Mouse (Mus musculus) forelimb bud, embryonic 11.5 days (tissue): ENCODE data around the gene Ttll9.

ENCODE experiments used
- DNase-seq: peaks from one replicate; pipeline ENCODE4 v3.0.0-alpha.2; 2012; ENCODE audit warnings: low read depth, low spot score

Gene Ttll9

DNA sequence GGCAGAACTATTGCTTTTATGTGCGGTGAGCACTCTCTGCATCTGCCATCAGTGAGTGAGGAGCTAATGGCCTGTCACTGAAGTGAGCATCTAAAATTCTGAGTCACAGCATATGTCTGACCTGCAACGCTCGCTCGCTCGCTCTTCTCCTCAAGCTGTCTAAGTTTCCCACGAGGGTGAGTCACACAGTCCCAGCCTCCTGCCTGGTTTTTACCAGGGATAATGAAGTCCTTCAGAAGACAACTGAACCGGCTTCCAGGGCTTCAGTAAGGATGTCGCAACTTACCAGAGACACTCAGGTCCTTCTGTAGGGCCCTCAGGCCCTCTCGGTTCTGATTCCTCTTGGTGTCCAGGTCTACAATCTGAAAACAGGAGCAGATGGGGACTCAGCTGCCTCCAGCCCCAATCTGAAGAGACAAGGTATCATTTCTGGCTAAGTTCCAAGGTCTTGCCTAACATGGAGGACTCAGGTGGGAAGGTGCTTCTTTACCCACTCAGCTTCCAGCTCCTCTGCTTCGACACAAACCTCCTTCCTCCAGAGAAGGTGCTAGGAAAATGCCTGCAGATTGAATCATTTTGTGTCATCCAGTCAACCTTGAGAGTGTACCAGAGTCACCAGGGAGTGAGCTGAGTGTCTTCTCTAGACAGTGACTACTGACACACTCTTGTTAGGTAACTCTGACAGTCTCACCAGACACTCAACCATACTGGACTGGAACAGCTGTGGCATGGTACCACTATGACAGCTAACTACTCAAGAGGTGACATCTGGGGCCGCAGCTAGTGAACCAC, 51.6 kb downstream of the Ttll9 start:
- DNase-seq, result no peak

GRCm38 (mm10) chr2:153014758-153015593, 52.7 kb downstream of the Ttll9 start, which contains the start of gene Pdrg1:
Gene Pdrg1, minus strand, starts transcription at chr2:153015427.
- DNase-seq, result peak; percentile 95

GRCm38 (mm10) chr2:153015804-153016203, 53.5 kb downstream of the Ttll9 start:
- DNase-seq, result no peak

DNA sequence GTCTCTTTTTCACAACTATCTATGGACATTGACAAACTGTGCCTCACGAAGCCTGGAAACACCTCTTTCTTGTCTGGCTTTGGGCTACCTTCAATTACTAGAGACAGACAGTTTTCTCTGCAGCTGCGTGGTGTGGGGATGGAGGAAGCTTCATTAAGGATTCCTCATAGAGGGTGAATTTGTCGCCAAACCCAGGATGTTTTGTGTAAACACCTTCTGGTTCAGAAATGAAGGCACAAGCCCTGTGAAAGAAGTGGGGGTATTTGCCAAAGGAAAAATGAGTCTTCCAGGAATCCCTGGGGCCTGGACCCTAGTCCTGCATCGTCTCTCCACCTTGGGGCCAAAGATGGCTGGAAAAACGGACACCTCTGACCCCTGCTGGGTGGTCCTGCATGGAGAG, 54.5 kb downstream of the Ttll9 start:
- no peak for DNase-seq

DNA sequence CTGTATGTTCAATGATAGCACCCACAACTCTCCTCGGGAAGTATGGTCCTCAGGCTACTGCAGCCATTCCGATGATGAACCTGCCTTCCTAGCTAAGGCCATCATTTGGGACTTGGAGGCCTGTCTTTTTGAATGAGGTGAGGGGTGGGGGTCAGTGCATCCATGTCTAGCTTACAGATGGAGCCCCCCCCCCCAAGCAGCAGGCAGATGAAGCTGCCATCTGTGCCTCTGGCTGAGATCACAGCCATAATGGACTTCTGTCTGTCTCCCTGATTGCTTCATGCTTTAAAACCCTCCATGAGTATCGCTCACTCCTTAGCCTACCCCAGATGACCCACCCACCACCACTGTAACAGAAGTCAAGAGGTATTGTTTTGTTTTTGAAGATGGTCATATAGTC, 57.1 kb downstream of the Ttll9 start:
- no peak for DNase-seq

- DNase-seq, result no peak
These were observed 58.9 kb downstream of the Ttll9 start for GRCm38 (mm10) chr2:153021163-153021562.

DNA sequence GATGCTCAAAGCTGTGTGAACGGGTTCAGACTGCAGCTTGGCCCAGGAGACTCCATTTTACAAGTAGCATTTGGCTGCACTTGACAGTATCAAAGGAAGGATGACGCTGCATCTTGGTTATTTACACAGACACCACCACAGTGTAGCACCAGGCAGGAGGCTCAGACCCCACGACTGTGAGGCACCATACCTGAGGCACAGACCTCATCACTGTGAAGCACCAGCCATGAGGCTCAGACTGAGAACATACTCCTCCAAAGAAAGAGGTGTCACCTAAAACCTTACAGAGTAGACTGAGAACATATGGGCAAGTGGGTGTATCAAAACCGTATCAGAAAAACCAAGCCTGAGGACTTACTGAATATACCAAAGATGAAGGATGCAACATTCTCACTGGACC, 60.6 kb downstream of the Ttll9 start:
- no peak for DNase-seq

- DNase-seq, result no peak
These were observed 63.8 kb downstream of the Ttll9 start for GRCm38 (mm10) chr2:153026052-153026451.

DNA sequence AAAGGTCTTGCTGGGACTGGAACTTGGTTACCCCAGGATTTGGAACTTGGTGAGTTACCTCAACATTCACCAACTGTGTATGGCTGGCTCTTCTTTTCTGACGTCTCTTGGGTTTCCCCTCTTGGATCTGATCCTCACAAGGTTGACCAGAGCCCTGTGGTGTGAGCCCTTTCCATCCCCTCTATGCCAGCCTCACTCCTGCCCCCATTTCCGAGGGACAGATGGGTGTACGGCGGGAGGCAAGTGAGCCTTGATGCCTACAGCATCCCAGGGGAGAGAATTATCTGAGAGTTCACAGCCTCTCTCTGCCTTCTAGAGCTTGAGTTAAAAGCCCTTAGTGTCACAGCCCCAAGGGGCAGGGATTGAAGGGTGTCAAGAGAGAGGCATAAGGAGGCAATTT, 65.2 kb downstream of the Ttll9 start:
- no peak for DNase-seq

- no peak for DNase-seq
These were observed 68.1 kb downstream of the Ttll9 start for GRCm38 (mm10) chr2:153030422-153030821.

- no peak for DNase-seq
These were observed 69.1 kb downstream of the Ttll9 start, which contains the start of gene Xkr7 for GRCm38 (mm10) chr2:153031126-153032082. Gene Xkr7, plus strand, starts transcription at chr2:153031852.

DNA sequence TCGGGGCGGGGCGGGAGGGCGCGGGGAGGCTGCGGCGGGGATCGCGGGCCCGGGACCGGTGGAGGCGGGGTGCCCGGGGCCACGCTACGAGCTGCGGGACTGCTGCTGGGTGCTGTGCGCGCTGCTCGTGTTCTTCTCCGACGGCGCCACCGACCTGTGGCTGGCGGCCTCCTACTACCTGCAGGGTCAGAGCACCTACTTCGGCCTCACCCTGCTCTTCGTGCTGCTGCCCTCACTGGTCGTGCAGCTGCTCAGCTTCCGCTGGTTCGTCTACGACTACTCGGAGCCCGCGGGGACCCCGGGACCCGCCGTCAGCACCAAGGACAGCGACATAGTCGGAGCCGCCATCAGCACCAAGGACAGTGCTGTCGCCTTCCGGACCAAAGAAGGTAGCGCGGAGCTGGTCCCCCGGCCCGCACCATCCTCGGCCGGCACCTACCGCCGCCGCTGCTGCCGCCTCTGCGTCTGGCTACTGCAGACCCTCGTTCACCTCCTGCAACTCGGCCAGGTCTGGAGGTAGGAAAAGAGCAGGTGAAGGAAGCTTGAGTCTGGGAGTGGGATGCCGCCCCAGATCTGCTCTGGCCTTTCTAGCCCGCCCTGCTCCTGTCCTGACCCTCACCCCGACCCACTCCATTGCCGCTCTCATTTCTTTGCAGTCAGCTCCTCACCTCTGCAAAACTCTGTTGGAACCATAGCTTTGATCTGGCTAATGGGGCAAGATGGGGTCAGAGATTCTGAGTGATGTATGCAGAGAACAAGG, 70.0 kb downstream of the Ttll9 start:
- peak; percentile 90 for DNase-seq

DNA sequence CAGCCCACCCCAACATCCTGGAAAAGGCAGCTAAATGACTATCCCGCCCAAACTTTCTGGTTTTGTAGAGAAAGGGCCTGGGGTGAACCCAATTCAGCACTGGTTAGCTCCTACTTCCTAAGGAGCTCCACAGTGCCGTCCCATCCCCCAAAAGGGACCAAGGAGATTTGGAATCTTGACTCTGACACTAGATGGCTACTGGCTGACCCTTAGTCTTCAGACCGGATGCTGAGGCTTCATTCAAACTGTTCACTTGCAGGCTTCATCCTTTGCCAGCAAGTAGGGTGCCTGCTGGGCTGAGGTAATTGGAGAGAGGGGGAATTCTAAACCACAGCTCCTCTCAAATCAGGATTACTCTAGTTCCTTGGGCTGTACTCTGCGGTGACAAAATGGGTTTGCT, 70.7 kb downstream of the Ttll9 start:
- no peak for DNase-seq

GRCm38 (mm10) chr2:153033545-153034230, 71.4 kb downstream of the Ttll9 start:
- no peak for DNase-seq

DNA sequence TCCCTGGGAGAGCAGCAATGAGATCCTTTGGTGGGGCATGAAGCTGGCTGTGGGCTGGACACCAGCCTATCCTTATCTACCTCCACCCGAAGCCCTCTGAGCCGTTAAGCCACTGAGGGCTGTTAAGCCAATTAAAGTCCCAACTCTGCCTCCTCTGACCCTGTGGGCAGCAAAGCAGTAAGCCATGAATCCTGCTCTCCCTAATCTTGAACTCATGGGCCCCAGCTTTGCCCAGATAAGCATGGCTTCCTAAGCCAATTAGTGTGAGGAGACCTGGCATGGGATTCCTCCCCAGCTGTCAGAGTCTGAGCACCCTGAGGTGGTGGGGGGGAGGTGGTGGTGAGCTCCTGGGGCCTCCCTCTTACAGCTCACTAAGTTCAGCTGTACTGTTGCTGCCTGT, 74.4 kb downstream of the Ttll9 start:
- no peak for DNase-seq

- no peak for DNase-seq
These were observed 81.6 kb downstream of the Ttll9 start for GRCm38 (mm10) chr2:153043886-153044285.

DNA sequence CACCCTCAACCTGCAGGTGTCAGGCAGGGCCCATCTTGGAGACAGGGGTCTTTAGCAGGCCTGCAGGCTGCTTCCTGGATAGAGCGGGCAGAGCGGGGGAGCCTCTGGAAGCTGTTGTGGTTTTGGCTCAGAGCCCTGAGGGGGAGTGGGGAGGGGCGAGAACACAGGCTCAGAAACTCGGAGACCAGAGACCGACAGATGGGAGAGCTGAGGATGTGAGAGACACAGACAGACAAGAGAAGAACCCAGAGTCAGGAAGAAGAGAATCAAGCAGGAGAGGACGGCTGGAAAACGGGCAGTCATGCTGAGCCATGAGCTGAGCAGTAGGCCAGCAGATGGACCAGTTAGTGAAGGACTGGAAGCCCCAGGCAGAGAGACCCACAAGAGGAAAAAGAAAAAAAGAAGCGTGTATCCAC, 83.6 kb downstream of the Ttll9 start:
- no peak for DNase-seq

DNA sequence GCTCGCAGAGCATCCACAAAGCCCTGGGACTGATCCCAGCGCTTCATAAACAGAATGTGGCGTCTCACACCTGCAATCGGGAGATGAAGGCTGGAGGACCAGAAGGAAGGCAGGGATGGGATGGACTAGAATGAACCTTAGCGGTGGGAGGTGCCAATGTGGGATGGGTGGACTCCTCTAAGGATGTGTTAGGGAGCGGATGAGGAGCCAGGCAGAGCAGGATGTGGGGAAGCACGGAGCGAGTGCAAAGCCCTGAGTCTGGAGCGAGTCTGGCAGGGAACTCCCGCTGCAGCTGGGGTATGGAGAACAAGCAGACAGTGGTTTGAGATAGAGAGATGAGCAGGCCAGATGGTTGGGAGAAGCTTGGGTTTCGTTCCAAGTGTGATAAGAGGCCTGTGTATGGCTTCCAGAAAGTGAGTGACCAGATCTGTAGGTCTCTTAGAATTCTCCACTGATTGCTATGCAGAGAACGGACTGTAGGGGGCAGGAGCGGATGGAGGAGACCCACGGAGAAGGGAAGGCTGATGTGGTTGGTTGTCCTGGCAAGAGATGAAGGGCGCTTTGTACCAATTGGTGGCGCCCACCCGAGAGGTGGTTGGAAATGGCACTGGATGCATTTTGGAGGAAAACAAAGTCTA, 85.7 kb downstream of the Ttll9 start:
- peak; percentile 39 for DNase-seq

DNA sequence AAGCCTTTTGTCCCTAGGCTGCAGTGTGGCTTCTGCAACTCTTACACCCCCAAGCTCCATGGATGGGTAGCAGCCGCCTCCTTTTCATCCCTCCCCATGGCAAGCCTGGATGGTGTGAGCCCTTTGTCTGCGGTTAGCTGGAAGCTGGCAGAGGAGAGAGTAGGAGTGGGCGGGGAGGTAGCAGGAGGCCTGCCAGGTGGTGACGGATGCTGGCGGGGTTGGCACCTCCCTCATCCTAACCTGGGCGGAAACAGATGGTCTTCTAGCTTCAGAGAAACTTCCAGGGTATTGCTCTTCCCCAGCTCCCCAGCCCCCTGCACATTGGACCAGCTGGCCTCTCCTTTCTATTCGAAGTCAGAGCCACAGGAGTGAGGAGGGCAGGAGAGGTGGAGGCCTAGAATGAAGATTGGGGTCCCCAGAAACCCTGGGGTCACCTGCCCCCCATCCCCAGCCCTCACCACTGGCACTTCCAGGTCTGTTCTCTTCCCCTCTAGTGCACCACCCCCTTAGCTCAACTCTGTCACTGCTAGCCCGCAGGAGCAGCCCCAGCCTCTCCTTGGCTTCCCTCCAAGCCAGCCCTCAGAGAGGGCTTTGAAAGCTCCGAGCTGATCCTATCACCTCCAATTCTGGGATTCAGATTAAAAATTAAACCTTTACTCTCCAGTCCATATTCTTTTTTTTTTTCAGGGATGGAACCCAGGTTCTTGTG, 87.2 kb downstream of the Ttll9 start:
- no peak for DNase-seq
